Comparison of ENCODE assay signal across 7 mouse cellular contexts in genomic region chr1:173366701-173367355, GRCm38 (mm10). TPM values are rescaled to one million over a fixed set of nuclear protein-coding genes. Genes with fewer than 3 reads are reported as not detected.
DNase-seq lines count a peak whose midpoint lies in the region; ATAC-seq and TF ChIP-seq lines count a peak whose summit lies in the region.

No protein-coding gene starts in this region.

- H3K4me1 ChIP-seq in lung, postnatal 0 days (ENCODE audit: insufficient read depth, low read depth, low read length): no peaks in the 10 kb centered on the region
- H3K4me1 ChIP-seq in lung, adult 2 months (ENCODE audit: control insufficient read depth, insufficient read depth, low read length): no peaks in the 10 kb centered on the region
- peaks cover 11% of the 10 kb centered on the region for H3K4me1 ChIP-seq in embryonic facial prominence, embryonic 12.5 days
- H3K4me1 ChIP-seq in intestine, embryonic 15.5 days (replicated peaks): peaks cover 14% of the 10 kb centered on the region

- H3K4me2 ChIP-seq in lung, postnatal 0 days (replicated peaks; ENCODE audit: low read depth, low read length): peak overlapping the region; percentile 52
- H3K4me2 ChIP-seq in embryonic facial prominence, embryonic 12.5 days (replicated peaks): peak overlapping the region; percentile 97
- peak overlapping the region; percentile 89 for H3K4me2 ChIP-seq in intestine, embryonic 15.5 days (replicated peaks)

- no peak for TF ChIP-seq CTCF in lung, postnatal 0 days (IDR thresholded peaks at IDR 0.05)
- no peak for TF ChIP-seq CTCF in lung, adult 2 months (IDR thresholded peaks at IDR 0.05; ENCODE audit: insufficient read depth, low read length)

- ATAC-seq in lung, postnatal 0 days: no peak
- ATAC-seq in embryonic facial prominence, embryonic 12.5 days (ENCODE audit: insufficient number of reproducible peaks, insufficient read depth, low FRiP score, low TSS enrichment): peak; percentile 22; the same call in 1 of the 2 replicates
- peak; percentile 50 for ATAC-seq in intestine, embryonic 15.5 days
- ATAC-seq in megakaryocyte progenitor cell, adult 5-6 weeks (replicated peaks; ENCODE audit: poor library complexity): peak; percentile 24

- TF ChIP-seq EP300 in lung, postnatal 0 days (IDR thresholded peaks at IDR 0.05): no peak

- H3K27me3 ChIP-seq in lung, postnatal 0 days (replicated peaks; ENCODE audit: insufficient read depth, low read length): peaks cover 26% of the 10 kb centered on the region
- H3K27me3 ChIP-seq in embryonic facial prominence, embryonic 12.5 days: peaks cover 25% of the 10 kb centered on the region
- peaks cover 32% of the 10 kb centered on the region for H3K27me3 ChIP-seq in intestine, embryonic 15.5 days (replicated peaks)

- no peaks in the 10 kb centered on the region for H3K9me3 ChIP-seq in lung, postnatal 0 days (ENCODE audit: low read length)
- no peaks in the 10 kb centered on the region for H3K9me3 ChIP-seq in embryonic facial prominence, embryonic 12.5 days
- no peaks in the 10 kb centered on the region for H3K9me3 ChIP-seq in intestine, embryonic 15.5 days

- H3K36me3 ChIP-seq in lung, postnatal 0 days (ENCODE audit: insufficient read depth, low read length): no peaks in the 10 kb centered on the region
- no peaks in the 10 kb centered on the region for H3K36me3 ChIP-seq in embryonic facial prominence, embryonic 12.5 days
- no peaks in the 10 kb centered on the region for H3K36me3 ChIP-seq in intestine, embryonic 15.5 days

- peak overlapping the region; percentile 28 for H3K4me3 ChIP-seq in lung, postnatal 0 days (ENCODE audit: low read depth, low read length)
- no peak overlapping the region for H3K4me3 ChIP-seq in lung, adult 2 months (replicated peaks; ENCODE audit: extremely low read depth, low read depth, low read length)
- H3K4me3 ChIP-seq in embryonic facial prominence, embryonic 12.5 days: peak overlapping the region; percentile 66
- peak overlapping the region; percentile 55 for H3K4me3 ChIP-seq in intestine, embryonic 15.5 days (replicated peaks)

- no peak for DNase-seq in lung, postnatal 0 days (ENCODE audit: low spot score)
- DNase-seq in lung, adult 2 months: no peak
- no peak for DNase-seq in gastrocnemius, postnatal 25 days
- no peak for DNase-seq in thymus, adult 18-20 months

- H3K9ac ChIP-seq in lung, postnatal 0 days (replicated peaks; ENCODE audit: low read depth): no peak overlapping the region
- H3K9ac ChIP-seq in embryonic facial prominence, embryonic 12.5 days: peak overlapping the region; percentile 62
- peak overlapping the region; percentile 49 for H3K9ac ChIP-seq in intestine, embryonic 15.5 days

- WGBS in lung, postnatal 0 days: under 1% methylated on average over 31 of the region's 31 CpGs
- WGBS in lung, adult 2 months: 1% methylated on average over 31 of the region's 31 CpGs
- under 1% methylated on average over 31 of the region's 31 CpGs for WGBS in embryonic facial prominence, embryonic 12.5 days
- WGBS in intestine, embryonic 15.5 days: under 1% methylated on average over 31 of the region's 31 CpGs

- no peak overlapping the region for H3K27ac ChIP-seq in lung, postnatal 0 days (ENCODE audit: low read length)
- H3K27ac ChIP-seq in embryonic facial prominence, embryonic 12.5 days: no peak overlapping the region
- no peak overlapping the region for H3K27ac ChIP-seq in intestine, embryonic 15.5 days

- no peak for TF ChIP-seq POLR2A in lung, adult 2 months (IDR thresholded peaks at IDR 0.05; ENCODE audit: borderline replicate concordance, extremely low read depth, low read depth, low read length)

RNA-seq across cellular contexts. Expression of gene Cadm3, which starts 0.7 kb away (rescaled TPM):
- 0.26 and 0.39 TPM in 2 replicates for polyA plus RNA-seq in lung, postnatal 0 days (2015; fragmentation: Nextera tagmentation; extraction: Ambion mirVana)
- polyA plus RNA-seq in lung, adult 2 months (2012; rRNA removed): 1.6 and 3.6 TPM in 2 replicates
- 3.3 and 5.2 TPM in 2 replicates for polyA plus RNA-seq in embryonic facial prominence, embryonic 12.5 days (2016; fragmentation: Nextera tagmentation; extraction: Ambion mirVana)
- polyA plus RNA-seq in intestine, embryonic 15.5 days (2015; fragmentation: Nextera tagmentation; extraction: Ambion mirVana): 2.2 and 2.4 TPM in 2 replicates
- 0.22 TPM in 1 of 2 replicates, not detected in the other for total RNA-seq in megakaryocyte progenitor cell, adult 5-6 weeks (2015)
- 0.14 TPM in 1 of 2 replicates, not detected in the other for total RNA-seq in megakaryocyte progenitor cell, adult 5-6 weeks (2017)
- 10 to 100 TPM in 1 of 2 experiments, 1 to 10 TPM in 1; 9.9 to 11.4 TPM for total RNA-seq in gastrocnemius, postnatal 25 days (2021)

RNA-seq across cellular contexts. Expression of gene Aim2, which starts 16.1 kb away (rescaled TPM):
- 2.1 and 3.4 TPM in 2 replicates for polyA plus RNA-seq in lung, postnatal 0 days (2015; fragmentation: Nextera tagmentation; extraction: Ambion mirVana)
- 2.8 and 5.1 TPM in 2 replicates for polyA plus RNA-seq in lung, adult 2 months (2012; rRNA removed)
- 2.4 and 4.0 TPM in 2 replicates for polyA plus RNA-seq in embryonic facial prominence, embryonic 12.5 days (2016; fragmentation: Nextera tagmentation; extraction: Ambion mirVana)
- 3.7 and 4.4 TPM in 2 replicates for polyA plus RNA-seq in intestine, embryonic 15.5 days (2015; fragmentation: Nextera tagmentation; extraction: Ambion mirVana)
- total RNA-seq in megakaryocyte progenitor cell, adult 5-6 weeks (2015): 56.5 and 62.8 TPM in 2 replicates
- 65.3 and 67.4 TPM in 2 replicates for total RNA-seq in megakaryocyte progenitor cell, adult 5-6 weeks (2017)
- under 1 TPM; 0.46 to 0.56 TPM for total RNA-seq in gastrocnemius, postnatal 25 days (2021)

RNA-seq across cellular contexts. Expression of gene Ackr1, which starts 33.3 kb away (rescaled TPM):
- 0.36 and 0.70 TPM in 2 replicates for polyA plus RNA-seq in lung, postnatal 0 days (2015; fragmentation: Nextera tagmentation; extraction: Ambion mirVana)
- 2.2 and 2.3 TPM in 2 replicates for polyA plus RNA-seq in lung, adult 2 months (2012; rRNA removed)
- polyA plus RNA-seq in embryonic facial prominence, embryonic 12.5 days (2016; fragmentation: Nextera tagmentation; extraction: Ambion mirVana): 1.8 and 3.1 TPM in 2 replicates
- polyA plus RNA-seq in intestine, embryonic 15.5 days (2015; fragmentation: Nextera tagmentation; extraction: Ambion mirVana): 2.1 and 2.6 TPM in 2 replicates
- total RNA-seq in megakaryocyte progenitor cell, adult 5-6 weeks (2015): not detected in 2 replicates
- total RNA-seq in megakaryocyte progenitor cell, adult 5-6 weeks (2017): not detected in 2 replicates
- 1 to 10 TPM; 3.4 to 5.2 TPM for total RNA-seq in gastrocnemius, postnatal 25 days (2021)
